Comparison of ENCODE assay signal across 15 mouse cellular contexts in genomic region chr10:122619406-122620116, GRCm38 (mm10). TPM values are rescaled to one million over a fixed set of nuclear protein-coding genes. Genes with fewer than 3 reads are reported as not detected.
DNase-seq lines count a peak whose midpoint lies in the region; ATAC-seq and TF ChIP-seq lines count a peak whose summit lies in the region.
"Had no signal": no experiment of that assay in that cellular context is flagged by ENCODE, and none has a peak within 500 bp of the region (broad histone marks: within the 10 kb centered on the region; RNA-seq: fewer than 3 reads in every experiment).

No protein-coding gene starts in this region.

- TF ChIP-seq POLR2A in cerebellum, adult 2 months (IDR thresholded peaks at IDR 0.05; ENCODE audit: borderline replicate concordance, insufficient read depth, low read length) = no peak

- no peak for TF ChIP-seq CTCF in cerebellum, adult 2 months (IDR thresholded peaks at IDR 0.05; ENCODE audit: borderline replicate concordance, insufficient read depth, low read depth, low read length)
- no peak for TF ChIP-seq CTCF in stomach, postnatal 0 days (IDR thresholded peaks at IDR 0.05; ENCODE audit: low read depth)

- no peaks in the 10 kb centered on the region for H3K4me1 ChIP-seq in hindbrain, embryonic 12.5 days
- H3K4me1 ChIP-seq in hindbrain, embryonic 16.5 days (ENCODE audit: control insufficient read depth, insufficient read depth, low read depth, low read length) = no peaks in the 10 kb centered on the region
- 0 out of 2 replicates have a peak, but pooled peaks cover 2% of the 10 kb centered on the region for H3K4me1 ChIP-seq in midbrain, embryonic 11.5 days (ENCODE audit: control insufficient read depth, insufficient read depth, low read length)
- H3K4me1 ChIP-seq in midbrain, embryonic 16.5 days (ENCODE audit: control insufficient read depth, insufficient read depth, low read length) = no peaks in the 10 kb centered on the region
- H3K4me1 ChIP-seq in cerebellum, adult 2 months (ENCODE audit: control insufficient read depth, insufficient read depth, low read length) = no peaks in the 10 kb centered on the region
- H3K4me1 ChIP-seq in stomach, postnatal 0 days (replicated peaks; ENCODE audit: control insufficient read depth, insufficient read depth) = no peaks in the 10 kb centered on the region
- H3K4me1 ChIP-seq: embryonic facial prominence, embryonic 13.5 days had no signal

- H3K27me3 ChIP-seq in hindbrain, embryonic 12.5 days = no peaks in the 10 kb centered on the region
- no peaks in the 10 kb centered on the region for H3K27me3 ChIP-seq in hindbrain, embryonic 16.5 days (replicated peaks; ENCODE audit: control insufficient read depth, insufficient read depth, low read length)
- no peaks in the 10 kb centered on the region for H3K27me3 ChIP-seq in midbrain, embryonic 11.5 days (ENCODE audit: control insufficient read depth, insufficient read depth, low read length)
- no peaks in the 10 kb centered on the region for H3K27me3 ChIP-seq in midbrain, embryonic 16.5 days (ENCODE audit: control insufficient read depth, insufficient read depth, low read depth, low read length)
- no peaks in the 10 kb centered on the region for H3K27me3 ChIP-seq in cerebellum, adult 2 months (ENCODE audit: control insufficient read depth, insufficient read depth, low read length)
- no peaks in the 10 kb centered on the region for H3K27me3 ChIP-seq in stomach, postnatal 0 days (ENCODE audit: control insufficient read depth, insufficient read depth, low read length)
- H3K27me3 ChIP-seq: embryonic facial prominence, embryonic 13.5 days had no signal

- H3K9me3 ChIP-seq in hindbrain, embryonic 12.5 days (replicated peaks) = no peaks in the 10 kb centered on the region
- H3K9me3 ChIP-seq in hindbrain, embryonic 16.5 days (ENCODE audit: control insufficient read depth, low read length) = no peaks in the 10 kb centered on the region
- no peaks in the 10 kb centered on the region for H3K9me3 ChIP-seq in midbrain, embryonic 11.5 days (ENCODE audit: control insufficient read depth, low read length)
- H3K9me3 ChIP-seq in midbrain, embryonic 16.5 days (replicated peaks; ENCODE audit: control insufficient read depth, low read length, poor library complexity, severe bottlenecking) = no peaks in the 10 kb centered on the region
- H3K9me3 ChIP-seq in stomach, postnatal 0 days (ENCODE audit: control insufficient read depth, low read length) = no peaks in the 10 kb centered on the region
- H3K9me3 ChIP-seq: embryonic facial prominence, embryonic 13.5 days had no signal

- H3K9ac ChIP-seq in hindbrain, embryonic 12.5 days = no peak overlapping the region
- no peak overlapping the region for H3K9ac ChIP-seq in hindbrain, embryonic 16.5 days (ENCODE audit: low read depth, low read length)
- no peak overlapping the region for H3K9ac ChIP-seq in midbrain, embryonic 11.5 days (ENCODE audit: low read length)
- no peak overlapping the region for H3K9ac ChIP-seq in midbrain, embryonic 16.5 days (ENCODE audit: low read depth, low read length)
- H3K9ac ChIP-seq in stomach, postnatal 0 days (ENCODE audit: low read length) = no peak overlapping the region
- H3K9ac ChIP-seq: embryonic facial prominence, embryonic 13.5 days; liver, embryonic 14.5 days had no signal

- TF ChIP-seq EP300 in stomach, postnatal 0 days (optimal IDR thresholded peaks at IDR 0.05) = no peak

- H3K27ac ChIP-seq in hindbrain, embryonic 12.5 days = no peak overlapping the region
- H3K27ac ChIP-seq in hindbrain, embryonic 16.5 days (ENCODE audit: low read depth, low read length) = no peak overlapping the region
- no peak overlapping the region for H3K27ac ChIP-seq in midbrain, embryonic 11.5 days (ENCODE audit: low read depth, low read length)
- no peak overlapping the region for H3K27ac ChIP-seq in midbrain, embryonic 16.5 days (ENCODE audit: low read length)
- H3K27ac ChIP-seq in cerebellum, adult 2 months (ENCODE audit: insufficient read depth, low read length) = no peak overlapping the region
- H3K27ac ChIP-seq in stomach, postnatal 0 days (replicated peaks) = no peak overlapping the region
- H3K27ac ChIP-seq: embryonic facial prominence, embryonic 13.5 days; liver, embryonic 14.5 days had no signal

- WGBS in hindbrain, embryonic 12.5 days = 65% methylated on average over 16 of the region's 16 CpGs
- whole genome bisulfite sequencing in hindbrain, embryonic 16.5 days = 71% methylated on average over 16 of the region's 16 CpGs
- 58% methylated on average over 16 of the region's 16 CpGs for WGBS in midbrain, embryonic 11.5 days
- WGBS in midbrain, embryonic 16.5 days = 51% methylated on average over 16 of the region's 16 CpGs
- whole genome bisulfite sequencing in cerebellum, adult 2 months = 75% methylated on average over 16 of the region's 16 CpGs
- WGBS in stomach, postnatal 0 days = 45% methylated on average over 16 of the region's 16 CpGs

- peak; percentile 89 for DNase-seq in midbrain, embryonic 11.5 days (ENCODE audit: low spot score, missing footprints)
- peak; percentile 17 for DNase-seq in embryo, embryonic 9.5 days (ENCODE audit: extremely low spot score)
- peak; percentile 50 for DNase-seq in retina, embryonic 14.5 days (ENCODE audit: low spot score)
- no peak for DNase-seq in cerebellum, adult 2 months
- DNase-seq in stomach, postnatal 0 days (ENCODE audit: low spot score) = no peak
- DNase-seq: cerebellum, adult 8-10 months; heart, adult 11 months; right cerebral cortex, postnatal 14 days; thymus, postnatal 36 days had no signal

- ATAC-seq in hindbrain, embryonic 12.5 days (ENCODE audit: low FRiP score) = 0 out of 2 replicates have a peak, but pooled peaks have one; percentile 19
- no peak for ATAC-seq in hindbrain, embryonic 16.5 days
- peak; percentile 42; the same call in 1 of the 2 replicates for ATAC-seq in midbrain, embryonic 11.5 days (ENCODE audit: low FRiP score)
- ATAC-seq in midbrain, embryonic 16.5 days = no peak
- no peak for ATAC-seq in stomach, postnatal 0 days (ENCODE audit: low FRiP score, low TSS enrichment)
- ATAC-seq: intestine, embryonic 16.5 days had no signal

- H3K36me3 ChIP-seq in hindbrain, embryonic 12.5 days = no peaks in the 10 kb centered on the region
- H3K36me3 ChIP-seq in hindbrain, embryonic 16.5 days (ENCODE audit: control insufficient read depth, insufficient read depth, low read length) = no peaks in the 10 kb centered on the region
- H3K36me3 ChIP-seq in midbrain, embryonic 11.5 days (ENCODE audit: control insufficient read depth, insufficient read depth, low read length) = no peaks in the 10 kb centered on the region
- H3K36me3 ChIP-seq in midbrain, embryonic 16.5 days (ENCODE audit: control insufficient read depth, insufficient read depth, low read length) = no peaks in the 10 kb centered on the region
- no peaks in the 10 kb centered on the region for H3K36me3 ChIP-seq in stomach, postnatal 0 days (ENCODE audit: control insufficient read depth, insufficient read depth, low read length)
- H3K36me3 ChIP-seq: embryonic facial prominence, embryonic 13.5 days had no signal

- H3K4me3 ChIP-seq in hindbrain, embryonic 12.5 days = no peak overlapping the region
- H3K4me3 ChIP-seq in hindbrain, embryonic 16.5 days (ENCODE audit: low read length) = no peak overlapping the region
- no peak overlapping the region for H3K4me3 ChIP-seq in midbrain, embryonic 11.5 days (ENCODE audit: low read depth, low read length)
- H3K4me3 ChIP-seq in midbrain, embryonic 16.5 days (ENCODE audit: low read depth, low read length) = no peak overlapping the region
- H3K4me3 ChIP-seq in cerebellum, adult 2 months (replicated peaks; ENCODE audit: insufficient read depth, low read depth, low read length) = no peak overlapping the region
- H3K4me3 ChIP-seq in stomach, postnatal 0 days (ENCODE audit: low read depth, low read length) = no peak overlapping the region
- H3K4me3 ChIP-seq: embryonic facial prominence, embryonic 13.5 days had no signal

- H3K4me2 ChIP-seq in hindbrain, embryonic 12.5 days (replicated peaks) = no peak overlapping the region
- H3K4me2 ChIP-seq in hindbrain, embryonic 16.5 days (ENCODE audit: low read length) = no peak overlapping the region
- H3K4me2 ChIP-seq in midbrain, embryonic 11.5 days = no peak overlapping the region
- no peak overlapping the region for H3K4me2 ChIP-seq in midbrain, embryonic 16.5 days (ENCODE audit: low read length)
- H3K4me2 ChIP-seq in stomach, postnatal 0 days (replicated peaks; ENCODE audit: low read depth) = no peak overlapping the region
- H3K4me2 ChIP-seq: embryonic facial prominence, embryonic 13.5 days had no signal

RNA-seq across cellular contexts. Expression of gene Ppm1h, which starts 59.0 kb away (rescaled TPM):
- polyA plus RNA-seq in hindbrain, embryonic 12.5 days (2016; fragmentation: Nextera tagmentation; extraction: Ambion mirVana) = 11.8 and 12.9 TPM in 2 replicates
- polyA plus RNA-seq in hindbrain, embryonic 16.5 days (2015; fragmentation: Nextera tagmentation; extraction: Ambion mirVana) = 31.4 and 33.5 TPM in 2 replicates
- polyA plus RNA-seq in midbrain, embryonic 11.5 days (2014; fragmentation: Nextera tagmentation; extraction: Ambion mirVana) = 5.4 and 5.9 TPM in 2 replicates
- 23.7 and 25.2 TPM in 2 replicates for polyA plus RNA-seq in midbrain, embryonic 16.5 days (2015; fragmentation: Nextera tagmentation; extraction: Ambion mirVana)
- polyA plus RNA-seq in cerebellum, adult 2 months (2012; rRNA removed) = 30.4 and 32.0 TPM in 2 replicates
- 7.5 and 7.6 TPM in 2 replicates for polyA plus RNA-seq in stomach, postnatal 0 days (2015; fragmentation: Nextera tagmentation; extraction: Ambion mirVana)

Comparison
In these comparisons a context has a peak if more than half of its experiments do, and no peak if none do; other contexts are left out.
1. ATAC-seq: peak in hindbrain, embryonic 12.5 days (single experiment) and midbrain, embryonic 11.5 days (single experiment); none in hindbrain, embryonic 16.5 days (single experiment), midbrain, embryonic 16.5 days (single experiment) and stomach, postnatal 0 days (single experiment).
2. DNase-seq: peak in midbrain, embryonic 11.5 days (single experiment), embryo, embryonic 9.5 days (single experiment) and retina, embryonic 14.5 days (single experiment); none in cerebellum, adult 2 months (0 of 2) and stomach, postnatal 0 days (single experiment).